Mouse (Mus musculus) adipocyte (in vitro differentiated cells): ENCODE data around the gene Cryaa.
A peak's percentile ranks its signal among the peaks of the same experiment; 100 is the strongest.

Experiments
- DNase-seq: peaks from one replicate; pipeline ENCODE4 v3.0.0-alpha.2; 2016; ENCODE audit warnings: low spot score

The Cryaa gene

DNA sequence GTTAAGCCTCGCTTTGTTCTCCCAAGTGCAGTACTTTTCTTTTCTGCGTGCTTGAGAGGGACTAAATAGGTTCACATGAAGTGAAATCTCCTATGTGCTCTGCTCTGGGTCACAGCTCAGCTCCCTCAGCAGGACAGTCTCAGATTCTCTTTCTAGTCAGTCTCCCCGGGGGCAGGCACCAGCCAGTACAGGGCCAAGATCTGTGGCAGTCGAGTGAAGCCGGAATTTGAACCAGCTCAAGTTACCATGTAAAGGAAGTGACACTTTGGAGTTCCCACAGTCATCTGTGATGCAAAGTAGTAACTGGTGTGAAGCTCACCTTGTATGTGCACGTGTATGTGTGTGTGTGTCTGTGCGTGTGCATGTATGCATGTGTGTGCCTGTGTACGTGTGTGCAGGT is 32.8 kb downstream of the Cryaa start:
- no peak for DNase-seq

DNA sequence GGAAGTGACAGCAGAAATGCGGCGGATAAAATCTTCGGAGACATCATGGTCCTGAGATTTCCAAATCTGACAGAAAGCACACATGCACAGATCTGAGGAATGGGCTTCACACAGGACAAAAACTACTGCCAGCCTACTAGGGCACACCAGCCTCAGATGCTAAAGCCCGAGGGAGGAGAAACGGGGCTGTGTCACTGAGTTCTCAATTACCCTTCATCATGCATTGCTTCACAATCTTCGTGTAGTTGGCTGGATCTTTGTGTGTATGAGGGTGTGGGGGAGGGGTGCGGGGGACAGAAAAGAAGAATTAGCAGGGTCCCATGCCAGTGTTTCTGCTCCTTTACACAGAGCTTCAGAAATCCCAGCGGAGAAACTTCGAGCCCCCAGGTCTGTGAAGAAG is 36.1 kb downstream of the Cryaa start:
- DNase-seq = no peak

GRCm38 (mm10) chr17:31714125-31714524 is 36.5 kb downstream of the Cryaa start:
- DNase-seq = no peak

DNA sequence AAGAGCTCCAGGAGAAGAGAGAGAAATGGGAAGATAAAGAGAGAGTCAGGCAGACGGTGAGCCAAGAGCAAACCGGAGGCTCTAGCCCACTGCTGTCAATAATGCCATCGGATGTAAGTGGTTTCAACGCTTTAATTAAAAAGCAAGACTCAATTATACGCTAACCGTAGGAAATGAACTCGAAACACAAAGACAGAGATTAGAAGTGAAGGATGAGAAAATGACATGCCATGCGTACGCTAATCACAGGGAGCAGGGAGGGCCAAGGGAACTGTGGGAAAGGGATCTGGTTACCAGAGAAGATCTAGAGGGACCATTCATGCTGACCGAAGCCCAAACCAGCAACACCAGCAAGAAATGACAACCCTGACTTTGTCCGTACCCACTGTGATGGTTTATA is 37.4 kb downstream of the Cryaa start:
- DNase-seq = no peak

GRCm38 (mm10) chr17:31721637-31722036 is 44.0 kb downstream of the Cryaa start:
- no peak for DNase-seq

DNA sequence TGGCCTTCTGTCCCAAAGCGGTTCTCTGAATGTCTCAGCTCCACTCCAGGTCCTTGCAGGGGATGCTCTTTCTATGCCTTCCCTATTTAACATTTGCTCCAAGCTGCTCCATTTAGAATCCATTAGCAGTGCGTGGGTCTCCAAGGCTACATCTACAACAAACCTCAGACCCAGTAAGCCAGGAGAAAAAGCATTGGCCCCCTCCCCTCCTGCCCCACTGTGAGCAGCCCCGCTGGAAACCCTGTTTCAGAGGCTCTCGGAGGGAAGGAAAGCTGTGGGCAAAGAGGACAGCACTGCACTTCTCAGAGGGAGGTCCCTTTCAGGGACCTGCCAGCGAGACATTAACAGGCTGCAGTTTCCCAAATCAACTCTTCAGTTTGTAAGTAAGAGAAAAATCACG is 47.8 kb downstream of the Cryaa start:
- DNase-seq = no peak

DNA sequence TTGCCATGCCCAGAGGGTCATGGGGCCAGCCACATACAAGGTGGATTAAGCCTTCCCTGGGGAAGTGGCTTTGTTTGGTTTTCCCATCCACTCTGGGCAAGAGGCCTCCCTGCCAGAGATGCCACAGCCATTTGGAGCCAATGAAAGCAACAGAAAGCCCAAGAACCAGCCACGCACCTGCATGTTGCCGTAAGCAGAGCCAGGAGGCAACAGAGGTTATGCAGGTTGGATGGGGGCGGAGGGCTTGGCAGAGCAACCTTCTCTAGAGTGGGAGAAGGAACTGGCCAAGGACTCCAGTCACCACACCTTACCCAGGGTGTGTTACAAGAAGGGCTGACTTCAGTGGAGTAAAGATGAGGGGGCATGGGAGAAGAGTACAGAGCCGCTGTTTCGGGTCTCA is 48.6 kb downstream of the Cryaa start:
- no peak for DNase-seq

DNA sequence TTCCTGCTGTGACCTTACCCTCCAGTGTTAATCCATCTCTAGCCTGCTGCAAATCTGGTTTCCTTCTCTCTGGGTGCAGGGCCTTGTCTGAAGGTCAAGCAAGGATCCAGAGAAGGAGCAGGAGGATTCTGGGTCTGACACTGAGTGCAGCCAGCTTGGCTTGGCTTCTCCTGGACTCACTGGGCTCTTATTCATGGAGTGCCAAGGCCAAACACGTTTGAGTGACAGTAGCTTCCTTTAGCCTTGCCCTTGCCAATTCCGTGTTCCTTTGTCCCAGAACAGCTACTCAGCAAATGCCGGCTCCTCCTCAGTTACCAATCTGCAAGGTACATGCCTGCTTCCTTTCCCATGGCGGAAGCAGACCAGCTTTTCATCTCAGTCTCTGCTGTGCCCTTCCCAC is 49.6 kb downstream of the Cryaa start:
- DNase-seq = peak; percentile 85

- DNase-seq = no peak
Measured at GRCm38 (mm10) chr17:31728043-31728442, 50.4 kb downstream of the Cryaa start.

DNA sequence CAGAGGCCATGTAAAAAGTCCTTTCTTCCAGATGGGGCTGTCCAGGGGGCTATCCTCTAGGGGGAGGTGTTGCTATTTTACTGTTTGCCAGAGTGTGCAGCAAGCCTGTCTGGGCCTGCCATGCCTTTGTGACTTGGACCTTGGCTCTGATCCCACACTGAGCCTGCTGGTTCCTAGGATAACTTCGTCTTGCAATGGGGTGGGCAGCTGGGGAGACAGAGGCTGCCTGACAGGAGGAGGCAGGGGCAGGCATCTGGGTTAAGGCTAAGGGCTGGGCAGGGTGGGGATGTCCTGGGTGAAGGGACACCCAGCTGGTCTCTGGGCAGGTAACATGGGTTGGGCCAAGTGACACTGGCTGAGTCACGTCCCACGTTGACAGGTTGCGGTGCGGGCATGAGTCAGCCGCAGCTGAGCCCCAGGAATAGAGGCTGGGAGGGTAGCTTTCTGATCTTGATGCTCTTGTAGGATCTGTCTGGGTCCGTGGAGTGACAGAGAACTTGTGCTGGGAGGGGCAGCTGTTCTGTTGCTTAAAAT is 51.4 kb downstream of the Cryaa start:
- DNase-seq = peak; percentile 89

DNA sequence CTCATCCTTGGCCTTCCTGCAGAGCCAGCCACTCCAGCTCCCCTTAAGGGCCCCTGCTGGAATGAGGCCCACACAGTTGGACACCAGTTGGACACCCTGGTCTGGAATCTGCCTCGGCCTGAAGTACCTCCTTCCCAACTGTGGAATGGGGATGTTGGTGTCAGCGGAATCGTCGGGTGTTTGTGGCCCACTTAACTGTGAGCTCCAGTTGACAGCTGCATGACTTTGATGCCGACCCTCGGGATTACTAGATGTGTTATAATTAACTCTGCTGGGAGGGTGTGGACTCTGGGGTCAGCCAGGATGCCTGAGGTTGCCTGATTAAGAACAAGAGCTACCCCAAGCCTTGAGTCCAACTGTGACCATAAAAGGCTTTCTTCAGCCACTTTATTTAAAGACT is 53.4 kb downstream of the Cryaa start:
- no peak for DNase-seq
